Mouse (Mus musculus): ENCODE results near the gene Efnb2.

DNA sequence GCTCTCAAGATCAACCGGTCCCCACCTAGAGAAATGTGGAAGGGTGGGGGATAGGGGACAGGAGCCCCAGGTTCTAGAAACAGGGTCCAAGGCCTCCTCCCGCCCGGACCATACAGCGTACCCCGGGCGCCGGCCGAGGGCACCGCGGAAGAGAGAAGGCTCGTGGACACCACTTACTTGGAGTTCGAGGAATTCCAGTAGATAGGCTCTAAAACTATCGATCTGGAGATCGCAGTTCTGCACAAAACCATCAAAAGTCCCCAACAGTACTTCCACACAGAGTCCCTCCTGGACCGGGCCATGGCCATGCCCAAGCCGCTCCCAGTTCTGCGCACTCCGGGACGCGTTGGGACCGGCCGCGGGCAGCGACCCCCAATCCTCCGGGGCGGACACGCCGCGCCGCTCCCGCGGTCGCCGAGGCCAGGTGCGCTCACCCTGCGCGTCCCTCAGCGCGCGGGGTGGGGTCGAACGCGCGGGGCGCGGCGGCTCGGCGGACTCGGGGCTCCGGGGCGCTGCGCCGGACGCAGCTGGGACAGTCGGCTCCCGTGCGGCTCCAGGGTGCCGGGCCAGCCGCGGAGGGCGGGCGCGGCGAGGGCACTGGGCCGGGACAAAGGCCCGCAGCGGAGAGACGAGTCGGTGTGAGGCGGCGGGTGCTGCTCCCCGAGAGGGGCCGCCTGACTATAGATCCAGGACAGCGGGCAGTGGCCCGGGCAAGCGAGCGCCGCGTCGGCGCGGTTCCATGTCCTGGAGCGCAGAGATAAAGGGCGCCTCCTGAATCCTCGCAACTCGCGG, 539 bp downstream of the Efnb2 start:
- no peak for TF ChIP-seq CTCF (IDR thresholded peaks at IDR 0.05; ENCODE audit: insufficient read depth, low read length)
- TF ChIP-seq POLR2A (IDR thresholded peaks at IDR 0.05; ENCODE audit: borderline replicate concordance, extremely low read depth, low read depth, low read length), result no peak

Data from lung, adult 2 months (tissue).